14 mouse cellular contexts compared by ENCODE assay signal in the genomic region with DNA sequence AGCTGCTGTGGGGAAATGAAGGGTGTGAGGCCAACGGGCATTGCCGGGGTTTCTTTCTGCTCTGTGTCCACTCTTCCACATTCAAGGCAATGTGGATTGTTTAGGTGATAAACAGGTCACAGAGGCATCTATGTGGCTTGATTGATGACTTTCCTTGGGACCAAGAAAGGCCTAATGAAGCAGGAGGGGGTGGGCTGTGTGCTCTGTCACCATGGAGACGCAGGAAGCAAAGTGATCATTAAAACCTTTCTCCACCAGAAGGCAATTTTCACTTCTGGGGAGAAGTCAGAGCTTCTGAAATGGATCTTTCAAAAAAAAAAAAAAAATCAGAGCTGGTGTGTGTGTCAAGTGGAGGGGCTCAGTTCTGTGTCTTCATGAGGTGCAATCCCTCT. TPM values are rescaled to one million over a fixed set of nuclear protein-coding genes. Genes with fewer than 3 reads are reported as not detected.
DNase-seq lines count a peak whose midpoint lies in the region; ATAC-seq and TF ChIP-seq lines count a peak whose summit lies in the region.
"Had no signal": no experiment of that assay in that cellular context is flagged by ENCODE, and none has a peak within 500 bp of the region (broad histone marks: within the 10 kb centered on the region; RNA-seq: fewer than 3 reads in every experiment).

No protein-coding gene starts in this region.

- no peaks in the 10 kb centered on the region for H3K9me3 ChIP-seq in neural tube, embryonic 11.5 days (ENCODE audit: control insufficient read depth, low read length)
- H3K9me3 ChIP-seq in forebrain, postnatal 0 days (ENCODE audit: low read length), result no peaks in the 10 kb centered on the region
- H3K9me3 ChIP-seq in limb, embryonic 14.5 days (ENCODE audit: control insufficient read depth, low read length), result no peaks in the 10 kb centered on the region
- no peaks in the 10 kb centered on the region for H3K9me3 ChIP-seq in heart, embryonic 10.5 days
- H3K9me3 ChIP-seq: embryonic facial prominence, embryonic 13.5 days; lung, embryonic 15.5 days had no signal

- peak overlapping the region; percentile 48 for H3K4me3 ChIP-seq in neural tube, embryonic 11.5 days (ENCODE audit: low read depth, low read length)
- peak overlapping the region; percentile 72 for H3K4me3 ChIP-seq in forebrain, postnatal 0 days (ENCODE audit: low read depth, low read length)
- no peak overlapping the region for H3K4me3 ChIP-seq in limb, embryonic 14.5 days (replicated peaks; ENCODE audit: low read length)
- H3K4me3 ChIP-seq in heart, embryonic 10.5 days, result no peak overlapping the region
- H3K4me3 ChIP-seq: lung, embryonic 15.5 days had no signal

- peak overlapping the region; percentile 88 for H3K4me2 ChIP-seq in neural tube, embryonic 11.5 days (ENCODE audit: low read depth)
- peak overlapping the region; percentile 91 for H3K4me2 ChIP-seq in forebrain, postnatal 0 days (ENCODE audit: low read depth)
- no peak overlapping the region for H3K4me2 ChIP-seq in limb, embryonic 14.5 days (replicated peaks; ENCODE audit: low read depth, low read length, severe bottlenecking)
- H3K4me2 ChIP-seq: lung, embryonic 15.5 days had no signal

- no peak for TF ChIP-seq CTCF in forebrain, postnatal 0 days (IDR thresholded peaks at IDR 0.05; ENCODE audit: low read depth)

- peak overlapping the region; percentile 73; the same call in 1 of the 2 replicates for H3K27ac ChIP-seq in neural tube, embryonic 11.5 days (ENCODE audit: low read depth, low read length)
- H3K27ac ChIP-seq in forebrain, postnatal 0 days (ENCODE audit: low read depth, low read length), result peak overlapping the region; percentile 87
- H3K27ac ChIP-seq in limb, embryonic 14.5 days (replicated peaks; ENCODE audit: low read depth, low read length), result no peak overlapping the region
- H3K27ac ChIP-seq in heart, embryonic 10.5 days, result no peak overlapping the region
- H3K27ac ChIP-seq: embryonic facial prominence, embryonic 13.5 days; lung, embryonic 15.5 days; stomach, postnatal 0 days had no signal

- no peak for TF ChIP-seq POLR2A in limb, embryonic 14.5 days (IDR thresholded peaks at IDR 0.05; ENCODE audit: borderline replicate concordance, extremely low read depth, insufficient read depth, insufficient read length)

- WGBS in neural tube, embryonic 11.5 days, result 12% methylated on average over 3 of the region's 3 CpGs
- WGBS in forebrain, postnatal 0 days, result 18% methylated on average over 3 of the region's 3 CpGs
- WGBS in limb, embryonic 14.5 days, result 7% methylated on average over 3 of the region's 3 CpGs
- WGBS in heart, embryonic 10.5 days, result 37% methylated on average over 3 of the region's 3 CpGs

- peak; percentile 34 for DNase-seq in neural tube, embryonic 11.5 days (ENCODE audit: low spot score)
- DNase-seq in neural tube, embryonic 10.5 days (ENCODE audit: extremely low spot score, low spot score), result no peak
- DNase-seq in forebrain, postnatal 0 days, result peak; percentile 63
- no peak for DNase-seq in limb, embryonic 14.5 days (ENCODE audit: low spot score)
- DNase-seq in adrenal gland, adult 8-10 months, result no peak
- no peak for DNase-seq in lung, postnatal 4 days
- DNase-seq in cerebellum, adult 11 months, result no peak
- no peak for DNase-seq in heart, embryonic 10.5 days (ENCODE audit: low spot score)
- DNase-seq: gastrocnemius, postnatal 25 days; heart, postnatal 14 days; kidney, postnatal 10 days had no signal

- no peaks in the 10 kb centered on the region for H3K27me3 ChIP-seq in neural tube, embryonic 11.5 days (ENCODE audit: control insufficient read depth, insufficient read depth, low read length)
- no peaks in the 10 kb centered on the region for H3K27me3 ChIP-seq in forebrain, postnatal 0 days (ENCODE audit: insufficient read depth, low read length)
- H3K27me3 ChIP-seq in limb, embryonic 14.5 days (ENCODE audit: control insufficient read depth, insufficient read depth, low read length), result 0 out of 2 replicates have a peak, but pooled peaks cover 4% of the 10 kb centered on the region
- H3K27me3 ChIP-seq in heart, embryonic 10.5 days (ENCODE audit: insufficient read depth, poor library complexity, severe bottlenecking), result peaks cover 90% of the 10 kb centered on the region

- peak; percentile 43 for ATAC-seq in neural tube, embryonic 11.5 days (ENCODE audit: insufficient read depth, low FRiP score, low TSS enrichment)
- peak; percentile 28 for ATAC-seq in forebrain, postnatal 0 days
- no peak for ATAC-seq in limb, embryonic 14.5 days (ENCODE audit: low FRiP score, low read depth)

- peaks cover 7% of the 10 kb centered on the region; the same call in 1 of the 2 replicates for H3K4me1 ChIP-seq in neural tube, embryonic 11.5 days (ENCODE audit: control insufficient read depth, insufficient read depth, low read length)
- H3K4me1 ChIP-seq in forebrain, postnatal 0 days (ENCODE audit: insufficient read depth), result peaks cover 20% of the 10 kb centered on the region
- H3K4me1 ChIP-seq in limb, embryonic 14.5 days (ENCODE audit: control insufficient read depth, insufficient read depth, low read length), result peaks cover 7% of the 10 kb centered on the region
- H3K4me1 ChIP-seq in heart, embryonic 10.5 days, result peaks cover 10% of the 10 kb centered on the region
- H3K4me1 ChIP-seq: lung, embryonic 15.5 days had no signal

- no peaks in the 10 kb centered on the region for H3K36me3 ChIP-seq in neural tube, embryonic 11.5 days (ENCODE audit: control insufficient read depth, insufficient read depth, low read length)
- peaks cover 4% of the 10 kb centered on the region for H3K36me3 ChIP-seq in forebrain, postnatal 0 days (ENCODE audit: insufficient read depth)
- H3K36me3 ChIP-seq in limb, embryonic 14.5 days (ENCODE audit: control insufficient read depth, insufficient read depth, low read length), result no peaks in the 10 kb centered on the region
- no peaks in the 10 kb centered on the region for H3K36me3 ChIP-seq in heart, embryonic 10.5 days
- H3K36me3 ChIP-seq: embryonic facial prominence, embryonic 13.5 days; lung, embryonic 15.5 days had no signal

- H3K9ac ChIP-seq in neural tube, embryonic 11.5 days (ENCODE audit: low read length), result peak overlapping the region; percentile 86
- H3K9ac ChIP-seq in forebrain, postnatal 0 days, result peak overlapping the region; percentile 89
- peak overlapping the region; percentile 48; the same call in 1 of the 2 replicates for H3K9ac ChIP-seq in limb, embryonic 14.5 days (ENCODE audit: low read depth, low read length, severe bottlenecking)
- H3K9ac ChIP-seq: lung, embryonic 15.5 days had no signal

RNA-seq across cellular contexts. Expression of a gene that starts 24.2 kb away (rescaled TPM):
- polyA plus RNA-seq in neural tube, embryonic 11.5 days (2014; fragmentation: Nextera tagmentation; extraction: Ambion mirVana), result 11.4 and 14.7 TPM in 2 replicates
- 152 and 170 TPM in 2 replicates for total RNA-seq in forebrain, postnatal 0 days (2014; rRNA removed)
- 97.8 and 98.2 TPM in 2 replicates for polyA plus RNA-seq in forebrain, postnatal 0 days (2015; fragmentation: Nextera tagmentation; extraction: Ambion mirVana)
- polyA plus RNA-seq in limb, embryonic 14.5 days (2012; rRNA removed), result 0.48 and 0.56 TPM in 2 replicates
- polyA plus RNA-seq in limb, embryonic 14.5 days (2014; fragmentation: Nextera tagmentation; extraction: Ambion mirVana), result 0.46 and 0.55 TPM in 2 replicates
- total RNA-seq in adrenal gland, adult 8-10 months (2022), result 1 to 10 TPM; 1.7 to 6.1 (median 3.5) TPM
- polyA plus RNA-seq in heart, embryonic 10.5 days (2016; fragmentation: Nextera tagmentation; extraction: Ambion mirVana), result 10.8 and 14.0 TPM in 2 replicates
- total RNA-seq: gastrocnemius, postnatal 25 days had no signal

Comparison
In these comparisons a context has a peak if more than half of its experiments do, and no peak if none do; other contexts are left out.
1. DNase-seq: peak in neural tube, embryonic 11.5 days (single experiment) and forebrain, postnatal 0 days (single experiment); none in neural tube, embryonic 10.5 days (single experiment), limb, embryonic 14.5 days (single experiment), adrenal gland, adult 8-10 months (single experiment), lung, postnatal 4 days (0 of 2), cerebellum, adult 11 months (single experiment) and heart, embryonic 10.5 days (single experiment).
2. H3K27ac ChIP-seq: peak in neural tube, embryonic 11.5 days (single experiment) and forebrain, postnatal 0 days (single experiment); none in limb, embryonic 14.5 days (single experiment) and heart, embryonic 10.5 days (single experiment).
3. H3K4me3 ChIP-seq: peak in neural tube, embryonic 11.5 days (single experiment) and forebrain, postnatal 0 days (single experiment); none in limb, embryonic 14.5 days (single experiment) and heart, embryonic 10.5 days (single experiment).
4. Peak in every context shown above with its lines, with median percentiles within 50 percentile points of each other: H3K9ac ChIP-seq.